Mouse (Mus musculus) forelimb bud, embryonic 11.5 days (tissue): ENCODE results near the gene Adamts16.
"Not testable (repeated sequence)": the region's sequence is repeated elsewhere in the genome, so short reads cannot be mapped to it uniquely, and the experiment has no call there.

Experiments used
- DNase-seq: peaks from one replicate; pipeline ENCODE4 v3.0.0-alpha.2; 2012; ENCODE audit warnings: low read depth, low spot score

Adamts16 gene

GRCm38 (mm10) chr13:70841421-70841904 lies at the start of gene Adamts16:
Adamts16 (minus strand) TSS chr13:70841811.
- no peak for DNase-seq

GRCm38 (mm10) chr13:70887136-70887535 lies 45.5 kb upstream of the Adamts16 start:
- no peak for DNase-seq

GRCm38 (mm10) chr13:70885006-70885405 lies 43.4 kb upstream of the Adamts16 start:
- no peak for DNase-seq

- DNase-seq: no peak
Measured at GRCm38 (mm10) chr13:70883891-70884890, 42.6 kb upstream of the Adamts16 start.

- DNase-seq: not testable (repeated sequence)
Measured at GRCm38 (mm10) chr13:70879971-70880370, 38.4 kb upstream of the Adamts16 start.

- DNase-seq: no peak
Measured at GRCm38 (mm10) chr13:70877550-70877913, 35.9 kb upstream of the Adamts16 start.

- no peak for DNase-seq
Measured at GRCm38 (mm10) chr13:70876648-70877549, 35.3 kb upstream of the Adamts16 start.

GRCm38 (mm10) chr13:70875411-70875949 lies 33.9 kb upstream of the Adamts16 start:
- DNase-seq: no peak

- DNase-seq: no peak
Measured at GRCm38 (mm10) chr13:70874741-70875140, 33.1 kb upstream of the Adamts16 start.

GRCm38 (mm10) chr13:70873851-70874250 lies 32.2 kb upstream of the Adamts16 start:
- DNase-seq: not testable (repeated sequence)

- no peak for DNase-seq
Measured at GRCm38 (mm10) chr13:70871049-70871448, 29.4 kb upstream of the Adamts16 start.

GRCm38 (mm10) chr13:70866971-70867625 lies 25.5 kb upstream of the Adamts16 start:
- no peak for DNase-seq

GRCm38 (mm10) chr13:70865867-70866266 lies 24.3 kb upstream of the Adamts16 start:
- DNase-seq: no peak

GRCm38 (mm10) chr13:70862162-70862908 lies 20.7 kb upstream of the Adamts16 start:
- DNase-seq: no peak

GRCm38 (mm10) chr13:70853601-70854000 lies 12.0 kb upstream of the Adamts16 start:
- no peak for DNase-seq

- DNase-seq: no peak
Measured at GRCm38 (mm10) chr13:70846933-70847332, 5.3 kb upstream of the Adamts16 start.

GRCm38 (mm10) chr13:70845526-70845925 lies 3.9 kb upstream of the Adamts16 start:
- no peak for DNase-seq

GRCm38 (mm10) chr13:70842126-70842525 lies 515 bp upstream of the Adamts16 start:
- DNase-seq: no peak

- peak; percentile 69 for DNase-seq
Measured at GRCm38 (mm10) chr13:70840161-70840560, 1.4 kb downstream of the Adamts16 start.

GRCm38 (mm10) chr13:70837571-70837970 lies 4.0 kb downstream of the Adamts16 start:
- DNase-seq: no peak
